Mouse (Mus musculus) thymus, adult 2 months (tissue): ENCODE results near the gene Zfp825.

ENCODE experiments used
- CTCF ChIP-seq: fragments of 200-500 bp; IDR thresholded peaks from 2 replicates; pipeline ENCODE4 v1.5.1; 2012; ENCODE audit warnings: mild to moderate bottlenecking, control low read depth, low read length, moderate library complexity, borderline replicate concordance; ENCODE audit not compliant: control insufficient read depth, poor library complexity, insufficient read depth; ENCODE audit errors: extremely low read depth
- POLR2A ChIP-seq: fragments of 200-500 bp; IDR thresholded peaks from 2 replicates; pipeline ENCODE4 v1.6.1; 2012; ENCODE audit warnings: mild to moderate bottlenecking, low read length, control low read depth, moderate library complexity; ENCODE audit not compliant: control insufficient read depth, poor library complexity, insufficient read depth; ENCODE audit errors: extremely low read depth

- peak; percentile 73; the same call in 1 of the 2 replicates for TF ChIP-seq POLR2A
- no peak for TF ChIP-seq CTCF
Observed at GRCm38 (mm10) chr13:74462699-74463385, 30.9 kb downstream of the Zfp825 start.
